Mouse (Mus musculus) embryonic facial prominence, embryonic 11.5 days (tissue): ENCODE results near the gene Peli2. TPM values are rescaled to one million over a fixed set of nuclear protein-coding genes. Genes with fewer than 3 reads are reported as not detected.

ENCODE experiments used
- ATAC-seq: fragments of 200-750 bp; cut with Nextera tagmentation; replicated peaks from 2 replicates; pipeline ENCODE4 v1.8.0; 2017; ENCODE audit warnings: low read depth; ENCODE audit not compliant: insufficient number of reproducible peaks, low FRiP score, low TSS enrichment
- DNase-seq: peaks from one replicate; pipeline ENCODE4 v3.0.0-alpha.2; 2015; ENCODE audit warnings: low spot score
- H3K27ac ChIP-seq: fragments of 300-500 bp; sonication (generic); replicated peaks from 2 replicates; pipeline ENCODE4 v1.5.1; 2014; ENCODE audit warnings: mild to moderate bottlenecking, low read depth, low read length, control low read depth
- H3K27me3 ChIP-seq: fragments of 300-500 bp; sonication (generic); 2 replicates; pipeline ENCODE4 v1.6.1; 2014; ENCODE audit warnings: mild to moderate bottlenecking, low read length, moderate library complexity, mixed read lengths; ENCODE audit not compliant: control insufficient read depth, insufficient read depth
- H3K36me3 ChIP-seq: fragments of 300-500 bp; sonication (generic); replicated peaks from 2 replicates; pipeline ENCODE4 v1.6.1; 2014; ENCODE audit warnings: low read depth, mild to moderate bottlenecking, low read length, moderate library complexity, mixed read lengths; ENCODE audit not compliant: control insufficient read depth, insufficient read depth
- H3K4me1 ChIP-seq: fragments of 300-500 bp; sonication (generic); 2 replicates; pipeline ENCODE4 v1.6.1; 2014; ENCODE audit warnings: low read length, mixed read lengths; ENCODE audit not compliant: control insufficient read depth, insufficient read depth
- H3K4me2 ChIP-seq: fragments of 300-500 bp; sonication (generic); 2 replicates; pipeline ENCODE4 v1.6.1; 2014; ENCODE audit warnings: low read depth, mild to moderate bottlenecking, control low read depth, low read length, moderate library complexity
- H3K4me3 ChIP-seq: fragments of 300-500 bp; sonication (generic); 2 replicates; pipeline ENCODE4 v1.5.1; 2014; ENCODE audit warnings: low read depth, low read length, control low read depth
- H3K9ac ChIP-seq: fragments of 300-500 bp; sonication (generic); replicated peaks from 2 replicates; pipeline ENCODE4 v1.6.1; 2014; ENCODE audit warnings: mild to moderate bottlenecking, control low read depth, low read length
- H3K9me3 ChIP-seq: fragments of 300-500 bp; sonication (generic); replicated peaks from 2 replicates; pipeline ENCODE4 v1.6.1; 2016; ENCODE audit warnings: mild to moderate bottlenecking, low read length, inconsistent platforms, mixed read lengths; ENCODE audit not compliant: control insufficient read depth
- WGBS: fragments of 180-500 bp; shearing (Covaris S2); extraction: QIAGEN DNeasy Blood & Tissue Kit; methylation state at CpG from one replicate; pipeline ENCODE4 v1.1.7; 2014; 5-methylcytosine and 5-hydroxymethylcytosine counted together
- polyA plus RNA-seq: library from polyadenylated mRNA; unstranded; fragments of >200 nt; fragmentation: Nextera tagmentation; extraction: Ambion mirVana; gene quantifications from 2 replicates; pipeline ENCODE4 v1.2.1, GENCODE M21; 2014

Gene Peli2
- polyA plus RNA-seq, 1 experiment from 2014 or later: 7.7 TPM

DNA sequence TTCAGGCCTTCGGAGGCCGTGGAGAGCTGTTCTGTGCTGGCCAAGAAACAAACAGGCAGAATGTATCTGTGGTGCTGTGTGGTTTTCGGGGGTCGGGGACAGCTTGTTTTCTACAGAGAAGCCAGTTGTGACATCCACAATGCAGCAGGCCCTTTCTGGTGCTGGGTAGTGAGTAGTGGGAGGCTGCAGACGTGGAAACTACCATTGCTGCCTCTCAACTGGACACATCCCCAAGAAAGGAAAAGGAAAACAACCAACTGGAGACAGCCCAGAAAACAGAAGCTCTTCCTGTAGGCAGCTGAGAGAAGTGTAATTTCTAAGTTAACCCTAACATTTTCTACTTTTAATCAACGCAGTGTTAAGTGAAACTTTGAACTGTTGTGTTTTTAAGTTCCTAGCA lies 9.4 kb downstream of the Peli2 start:
- ATAC-seq (no peak), DNase-seq (no peak)
- peaks cover 6% of the 10 kb centered on the region for H3K4me1 ChIP-seq
- no peaks in the 10 kb centered on the region for H3K27me3 ChIP-seq
- 84% methylated on average over 6 of the region's 6 CpGs for WGBS
- H3K9ac ChIP-seq: no peak overlapping the region
- H3K36me3 ChIP-seq: no peaks in the 10 kb centered on the region
- no peak overlapping the region for H3K4me2 ChIP-seq
- no peaks in the 10 kb centered on the region for H3K9me3 ChIP-seq
- no peak overlapping the region for H3K4me3 ChIP-seq
- H3K27ac ChIP-seq: no peak overlapping the region

DNA sequence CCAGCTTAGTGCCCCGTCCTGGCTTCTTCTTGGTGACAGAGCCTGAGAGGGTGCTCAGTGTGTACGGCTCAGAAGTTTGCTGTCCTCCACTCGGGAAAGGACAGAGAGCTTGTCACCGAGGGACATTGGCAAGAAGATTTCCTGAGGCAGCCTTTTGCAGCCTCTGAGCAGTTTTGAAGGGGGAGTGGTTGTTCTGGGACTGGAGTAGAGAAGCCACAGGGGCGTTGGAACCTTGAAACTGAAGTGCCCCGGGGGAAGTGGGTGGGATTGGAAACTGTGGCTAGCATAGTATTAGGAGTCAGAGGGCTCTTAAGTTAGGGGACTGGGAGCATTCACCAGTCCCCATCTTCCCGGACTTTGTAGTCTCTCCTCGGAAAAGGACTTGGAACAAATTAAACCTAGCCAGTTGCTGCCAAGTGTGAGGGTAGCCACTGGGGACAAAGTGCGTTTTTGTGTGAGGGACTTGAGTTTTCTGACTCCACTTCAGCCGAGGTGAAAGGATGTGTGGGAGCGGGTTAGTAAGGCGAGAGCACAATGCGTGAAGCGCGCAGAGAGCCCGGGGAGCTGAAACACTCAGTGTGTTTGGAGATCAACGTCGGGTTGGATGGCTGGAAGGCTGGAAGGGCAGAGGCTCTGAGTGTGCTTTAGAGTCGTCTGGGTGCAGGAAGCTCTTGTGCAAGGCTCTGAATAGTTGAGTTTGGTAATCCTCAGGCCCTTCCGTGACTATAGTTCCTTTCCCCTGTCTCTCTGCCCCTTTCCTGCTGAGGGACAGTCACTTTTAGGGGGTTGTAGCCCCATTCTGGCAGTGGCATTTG lies 10.3 kb downstream of the Peli2 start:
- DNase-seq (no peak), ATAC-seq (no peak)
- H3K27ac ChIP-seq: no peak overlapping the region

DNA sequence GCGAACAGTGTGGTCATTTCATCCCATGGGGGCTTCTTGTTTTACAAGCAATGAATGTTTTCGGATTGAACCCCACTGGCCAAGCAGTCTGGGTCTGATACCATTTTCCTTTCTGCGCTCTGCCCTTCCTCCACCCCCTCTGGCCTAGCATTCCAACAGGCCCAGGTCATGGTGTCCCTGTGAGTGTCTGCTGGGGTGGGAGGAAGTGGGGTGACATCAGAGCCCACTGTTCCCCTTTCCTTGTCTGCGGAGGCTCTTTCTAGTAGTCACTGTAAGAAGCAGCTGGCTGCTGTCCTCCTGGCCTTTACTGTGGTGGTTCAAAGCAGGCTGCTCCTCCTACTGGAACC lies 10.9 kb downstream of the Peli2 start:
- Histone ChIP-seq H3K9ac (no peak overlapping the region; the same call in 1 of the 2 replicates), H3K4me3 (no peak overlapping the region), H3K27me3 (no peaks in the 10 kb centered on the region), H3K4me1 (peaks cover 11% of the 10 kb centered on the region), H3K4me2 (no peak overlapping the region), H3K9me3 (no peaks in the 10 kb centered on the region), H3K27ac (no peak overlapping the region), H3K36me3 (no peaks in the 10 kb centered on the region)
- no peak for ATAC-seq
- DNase-seq: no peak
- WGBS: 41% methylated on average over 4 of the region's 4 CpGs

More for the DNA sequence above, 10.3 kb downstream of the Peli2 start:
- Histone ChIP-seq H3K9ac (no peak overlapping the region; the same call in 1 of the 2 replicates), H3K36me3 (no peaks in the 10 kb centered on the region), H3K9me3 (no peaks in the 10 kb centered on the region), H3K4me2 (no peak overlapping the region), H3K4me3 (no peak overlapping the region), H3K27me3 (no peaks in the 10 kb centered on the region), H3K4me1 (peaks cover 9% of the 10 kb centered on the region)
- WGBS: 30% methylated on average over 20 of the region's 20 CpGs

DNA sequence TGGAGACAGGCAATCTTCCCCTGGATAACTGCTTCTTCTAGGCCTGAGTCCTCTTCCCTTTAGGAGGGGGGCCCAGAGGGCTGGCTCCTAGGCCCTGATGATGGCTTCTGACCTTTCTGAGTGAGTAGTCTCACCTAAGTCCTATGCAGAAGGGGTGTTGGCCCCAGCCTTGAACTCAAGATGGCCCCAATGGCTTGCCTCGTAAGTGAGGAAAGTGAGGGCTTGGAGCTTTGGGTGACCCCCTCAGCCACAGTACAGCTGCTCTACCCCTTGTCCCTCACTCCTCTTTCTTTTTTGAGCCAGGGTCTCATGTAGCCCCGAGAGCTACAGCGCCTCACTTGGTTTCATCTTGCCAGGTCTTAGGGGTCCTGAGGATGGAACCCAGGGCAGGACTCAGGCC lies 11.6 kb downstream of the Peli2 start:
- Histone ChIP-seq H3K27me3 (no peaks in the 10 kb centered on the region), H3K4me3 (no peak overlapping the region), H3K4me2 (no peak overlapping the region), H3K27ac (no peak overlapping the region), H3K4me1 (peaks cover 11% of the 10 kb centered on the region), H3K9me3 (no peaks in the 10 kb centered on the region), H3K9ac (no peak overlapping the region), H3K36me3 (no peaks in the 10 kb centered on the region)
- no peak for ATAC-seq
- 47% methylated on average over 3 of the region's 3 CpGs for WGBS
- no peak for DNase-seq

DNA sequence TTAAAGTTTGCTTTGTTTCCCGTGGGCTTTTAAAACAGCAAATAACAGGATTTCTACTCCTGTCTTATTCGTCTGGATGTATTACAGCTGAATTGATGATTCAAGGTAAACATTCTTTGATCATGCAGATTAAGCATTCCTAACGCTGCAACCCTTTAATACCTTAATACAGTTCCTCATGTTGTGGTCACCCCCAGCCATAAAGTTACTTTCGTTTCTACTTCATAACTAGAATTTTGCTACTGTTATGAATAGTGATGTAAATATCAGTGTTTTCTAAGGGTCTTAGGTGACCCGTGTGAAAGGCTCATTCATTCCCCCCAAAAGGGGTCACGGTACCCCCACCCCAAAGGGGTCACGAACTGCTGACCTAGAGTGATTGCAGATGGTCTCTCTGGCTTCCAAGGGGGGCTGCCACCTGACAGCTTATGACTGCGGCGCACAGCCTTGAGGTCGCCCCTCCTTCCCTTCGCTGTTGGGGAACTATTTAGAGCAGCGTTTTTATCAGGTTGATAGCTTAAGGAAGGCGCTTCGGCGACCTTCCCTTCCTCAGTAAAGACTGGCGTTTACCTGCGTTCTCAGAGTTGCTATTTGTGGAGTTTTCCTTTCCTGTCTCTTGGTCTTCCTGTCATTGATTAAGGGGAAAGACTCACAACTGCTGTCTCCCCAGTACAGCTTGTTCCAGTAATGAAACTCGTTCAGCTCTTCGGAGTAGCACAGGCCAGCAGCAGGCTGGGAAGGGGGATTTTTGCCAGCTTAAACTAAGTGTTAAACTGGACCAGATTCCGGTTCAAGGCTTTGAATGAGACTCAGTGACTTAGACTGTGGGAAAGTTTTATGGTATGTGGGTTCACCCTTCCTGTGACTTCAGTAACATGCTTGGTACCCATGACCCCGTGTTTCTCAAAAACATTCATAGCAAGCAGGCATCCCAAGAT lies 12.5 kb downstream of the Peli2 start:
- 0 out of 2 replicates have a peak overlapping the region, but pooled peaks have one; percentile 41 for H3K27ac ChIP-seq
- H3K27me3 ChIP-seq: no peaks in the 10 kb centered on the region
- H3K9ac ChIP-seq: no peak overlapping the region
- H3K4me2 ChIP-seq: peak overlapping the region; percentile 23
- H3K36me3 ChIP-seq: no peaks in the 10 kb centered on the region
- 24% methylated on average over 21 of the region's 21 CpGs for WGBS
- H3K4me3 ChIP-seq: no peak overlapping the region
- no peaks in the 10 kb centered on the region for H3K9me3 ChIP-seq
- peaks cover 11% of the 10 kb centered on the region for H3K4me1 ChIP-seq
- DNase-seq (no peak), ATAC-seq (no peak)

DNA sequence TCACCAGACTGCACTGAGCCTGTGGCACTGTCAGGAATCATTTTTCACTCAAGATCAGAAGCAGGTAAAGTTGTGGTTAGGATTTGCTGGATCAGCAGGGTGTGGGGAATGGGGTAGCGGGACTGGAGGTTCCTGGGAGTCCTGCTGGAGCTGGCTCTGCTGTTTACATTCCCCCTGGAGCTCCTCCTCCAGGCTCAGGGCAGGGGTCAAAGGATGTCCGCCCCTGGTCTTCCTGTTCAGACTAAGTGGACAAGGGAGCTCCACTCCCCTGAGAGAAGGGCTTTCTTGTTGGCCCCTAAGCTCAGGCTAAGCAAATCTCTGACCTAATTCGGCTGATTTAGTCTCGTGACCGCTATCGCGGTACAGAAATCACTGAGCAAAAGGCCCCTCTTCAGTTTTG lies 13.7 kb downstream of the Peli2 start:
- Histone ChIP-seq H3K27ac (no peak overlapping the region), H3K9me3 (no peaks in the 10 kb centered on the region), H3K36me3 (no peaks in the 10 kb centered on the region), H3K4me1 (peaks cover 11% of the 10 kb centered on the region), H3K4me3 (no peak overlapping the region), H3K27me3 (no peaks in the 10 kb centered on the region), H3K4me2 (peak overlapping the region; percentile 11; the same call in 1 of the 2 replicates), H3K9ac (0 out of 2 replicates have a peak overlapping the region, but pooled peaks have one; percentile 8)
- DNase-seq: peak; percentile 56
- no peak for ATAC-seq
- WGBS: 5% methylated on average over 7 of the region's 7 CpGs

DNA sequence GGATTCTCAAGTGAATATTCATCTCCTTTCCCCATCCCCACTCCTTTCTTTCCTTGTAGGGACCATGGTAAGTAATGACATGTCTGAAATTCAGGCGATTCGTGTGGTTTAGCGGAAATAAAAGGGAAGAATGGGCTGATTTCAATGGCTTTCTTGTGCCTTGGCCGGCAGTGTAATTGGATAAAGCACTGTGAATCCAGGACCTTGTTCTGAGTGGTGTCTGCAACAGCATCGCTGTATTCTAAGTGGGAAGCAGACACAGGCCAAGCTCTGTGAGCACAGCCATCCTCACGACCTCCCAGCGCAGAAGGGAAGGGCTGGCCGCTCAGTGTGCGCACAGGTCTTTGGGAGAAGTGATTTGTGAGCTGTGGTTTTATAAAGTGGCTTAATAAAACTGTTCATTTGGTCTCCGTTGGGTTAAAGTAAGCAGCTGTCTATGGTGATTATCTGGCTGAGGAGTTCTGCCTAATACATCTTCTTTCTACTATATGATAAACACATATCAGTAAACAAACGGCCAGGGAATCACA lies 15.3 kb downstream of the Peli2 start:
- Histone ChIP-seq H3K9me3 (no peaks in the 10 kb centered on the region), H3K4me2 (no peak overlapping the region), H3K27me3 (no peaks in the 10 kb centered on the region), H3K9ac (no peak overlapping the region), H3K27ac (no peak overlapping the region), H3K4me3 (no peak overlapping the region), H3K36me3 (no peaks in the 10 kb centered on the region), H3K4me1 (peaks cover 11% of the 10 kb centered on the region)
- ATAC-seq: no peak
- 51% methylated on average over 11 of the region's 11 CpGs for WGBS
- no peak for DNase-seq
